Mouse (Mus musculus) pancreas, adult 10 weeks (tissue): Measurements from ENCODE around the gene Ttc12. TPM values are rescaled to one million over a fixed set of nuclear protein-coding genes. Genes with fewer than 3 reads are reported as not detected.

ENCODE experiments used
- polyA plus RNA-seq: library from polyadenylated mRNA; stranded (reverse); fragments of 350-450 nt; fragmentation: Illumina TruSeq; extraction: RNeasy Lipid Tissue Mini Kit (QIAGEN cat#74804); gene quantifications from one replicate; pipeline ENCODE4 v1.2.3, GENCODE M21; 2015; ENCODE audit warnings: low read depth, low replicate concordance; ENCODE audit not compliant: insufficient read depth

The Ttc12 gene
- polyA plus RNA-seq: 1.4 TPM

DNA sequence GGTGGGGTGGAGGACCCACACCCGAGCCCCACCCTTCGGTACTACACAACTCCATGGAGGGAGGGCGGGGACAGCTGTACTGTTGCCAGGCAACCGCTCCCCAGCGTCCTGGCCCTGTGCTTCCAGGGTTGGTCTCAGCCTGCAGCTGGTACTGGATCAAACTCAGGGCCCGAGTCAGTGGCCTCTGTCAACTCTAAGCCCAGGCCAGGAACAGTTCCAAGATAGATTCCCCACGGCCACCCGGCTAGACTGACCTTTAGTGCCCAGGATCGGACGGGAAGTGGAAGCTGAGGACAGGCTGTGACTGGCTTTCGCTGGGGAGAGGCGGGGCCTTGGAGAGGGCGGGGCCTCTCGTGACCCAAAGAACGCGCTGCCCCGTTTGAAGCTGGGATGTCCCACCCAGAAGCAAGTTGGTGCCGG is at the start of gene Ttc12:
Gene Ttc12, minus strand, starts transcription at position 334 of the 420 bp plus-strand sequence.

DNA sequence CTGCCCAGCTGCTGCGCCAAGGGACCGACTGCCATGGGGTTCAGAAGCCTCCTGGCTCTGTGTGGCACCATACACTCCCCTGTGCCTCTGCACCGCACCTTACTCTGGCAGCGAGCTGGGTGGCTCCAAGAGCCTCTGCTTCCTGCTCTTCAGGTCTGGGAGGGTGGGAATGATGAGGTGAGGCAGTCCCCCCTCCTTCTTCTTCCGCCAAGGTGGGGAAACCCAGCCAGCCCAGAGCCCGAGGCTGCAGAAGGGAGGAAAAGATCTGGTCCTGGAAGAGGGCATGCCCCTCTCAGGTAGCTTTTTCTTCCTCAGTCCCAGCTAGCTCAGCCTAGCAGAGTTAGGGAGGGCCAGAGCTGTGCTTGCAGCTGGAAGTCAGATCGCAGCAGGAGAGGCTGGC is 59.1 kb downstream of the Ttc12 start, which contains the start of gene Ankk1:
Gene Ankk1, minus strand, starts transcription at position 101 of the 400 bp plus-strand sequence.

Other genes starting within 250 kb of the Ttc12 start
- gene Gm4894, start 235.7 kb downstream of the Ttc12 start, polyA plus RNA-seq: not detected
- not detected for gene Drd2, start 145.6 kb downstream of the Ttc12 start, polyA plus RNA-seq
- not detected for gene Ankk1, start 59.2 kb downstream of the Ttc12 start, polyA plus RNA-seq